Mouse (Mus musculus): ENCODE data around the gene Palm2. TPM values are rescaled to one million over a fixed set of nuclear protein-coding genes. Genes with fewer than 3 reads are reported as not detected.

Gene Palm2
- polyA plus RNA-seq (2017; shearing (Covaris generic)), result not detected

GRCm38 (mm10) chr4:57433941-57434704 is at the start of gene Palm2:
TSS of gene Palm2 (plus strand) at chr4:57434247.

GRCm38 (mm10) chr4:57567666-57568206 is 133.7 kb downstream of the Palm2 start, which contains the start of gene Pakap:
TSS of gene Pakap (plus strand) at chr4:57568179.

GRCm38 (mm10) chr4:57717354-57717753 is 283.3 kb downstream of the Palm2 start, which contains the start of gene Akap2:
TSS of gene Akap2 (plus strand) at chr4:57717657.

Other genes starting within 250 kb of the Palm2 start
- gene Ptpn3, start 132.4 kb upstream of the Palm2 start, polyA plus RNA-seq (2017; shearing (Covaris generic)), result 2.2 TPM
- 4.5 TPM for gene Pakap, start 133.9 kb downstream of the Palm2 start, polyA plus RNA-seq (2017; shearing (Covaris generic))